Mouse (Mus musculus) adrenal gland, postnatal 10 days (tissue): ENCODE data around the gene Heatr1. TPM values are rescaled to one million over a fixed set of nuclear protein-coding genes. Genes with fewer than 3 reads are reported as not detected.
"Not testable (repeated sequence)": the region's sequence is repeated elsewhere in the genome, so short reads cannot be mapped to it uniquely, and the experiment has no call there.

Experiments
- DNase-seq: peaks from one replicate; pipeline ENCODE4 v3.0.0; 2021; ENCODE audit warnings: mixed read lengths
- total RNA-seq, 2 experiments: library from RNA; stranded (reverse); gene quantifications; 2 replicates each; pipeline ENCODE4 v1.2.3; 2021

Gene Heatr1
- total RNA-seq, 2 experiments from 2014 or later = 26.6 to 32.6 TPM

DNA sequence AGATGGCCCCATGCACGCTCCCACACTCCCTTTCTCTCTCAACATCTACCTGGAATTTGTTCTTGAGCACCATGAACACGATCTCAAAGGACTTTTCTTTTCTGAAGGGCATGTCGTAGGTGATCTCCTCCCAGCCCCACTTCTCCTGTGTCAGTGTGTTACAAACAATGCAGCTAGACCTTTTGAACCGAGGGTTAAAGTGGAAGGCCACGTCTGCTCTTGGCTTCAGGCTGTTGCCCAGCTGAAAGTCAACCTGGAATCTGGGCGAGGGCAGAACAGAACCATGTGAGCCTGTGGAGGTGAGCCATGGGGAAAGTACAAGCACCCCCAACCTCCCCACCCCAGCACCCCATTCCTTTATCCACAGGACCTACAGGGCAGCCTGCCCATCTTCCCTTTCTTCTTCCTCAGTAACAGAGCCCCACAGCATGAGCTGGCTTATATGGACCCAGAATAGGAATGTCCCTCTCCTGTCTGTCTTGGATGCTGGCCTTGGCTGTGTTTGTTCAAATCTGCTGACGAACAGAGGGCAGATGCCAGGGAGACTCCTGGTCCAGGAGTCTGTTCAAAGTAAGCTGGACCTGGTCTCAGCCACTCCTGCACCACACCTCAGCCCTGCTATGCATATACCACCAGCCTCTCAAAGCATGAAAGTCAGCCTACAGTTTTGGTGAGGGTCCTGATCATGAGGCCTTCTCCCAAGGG, 60.0 kb downstream of the Heatr1 start:
- no peak for DNase-seq

DNA sequence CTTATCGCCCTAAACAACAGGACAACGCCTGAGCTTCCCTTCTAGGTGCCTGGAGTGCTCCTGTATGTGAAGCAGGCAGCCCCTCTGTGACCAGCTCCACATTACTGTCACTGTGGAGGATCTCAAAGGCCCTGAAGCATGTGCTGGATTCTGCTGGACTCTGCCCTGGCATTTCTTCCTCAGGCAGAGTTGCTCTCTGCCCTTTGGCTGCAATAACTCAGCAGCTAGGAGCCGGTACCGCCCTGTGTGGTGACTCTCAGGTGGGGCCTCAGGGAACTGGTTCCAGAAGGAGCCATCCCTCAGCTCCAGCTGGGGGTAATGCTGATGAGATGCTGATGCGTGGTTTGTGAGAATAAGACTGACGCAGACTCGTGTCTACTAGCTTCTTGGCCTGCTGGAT, 61.9 kb downstream of the Heatr1 start:
- DNase-seq = no peak

DNA sequence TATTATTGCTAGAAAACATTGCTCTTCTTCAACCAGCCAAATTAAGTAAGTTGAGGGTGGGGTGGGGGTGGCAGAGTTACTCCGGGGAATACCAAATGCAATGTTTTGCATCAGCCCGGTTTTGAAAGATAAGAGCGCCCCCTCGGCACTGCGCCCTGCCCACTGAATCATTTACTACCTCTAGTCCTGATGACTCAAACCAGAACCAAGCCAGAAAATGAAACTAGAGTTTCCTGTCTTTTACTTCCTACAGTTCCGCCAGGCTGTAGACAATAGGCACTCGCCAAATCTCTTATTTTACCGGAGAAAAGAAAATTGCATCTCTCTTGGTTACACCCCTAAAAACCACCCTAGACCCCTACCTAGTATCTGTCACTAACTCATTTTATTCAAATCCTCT, 65.6 kb downstream of the Heatr1 start:
- DNase-seq = peak; percentile 70

DNA sequence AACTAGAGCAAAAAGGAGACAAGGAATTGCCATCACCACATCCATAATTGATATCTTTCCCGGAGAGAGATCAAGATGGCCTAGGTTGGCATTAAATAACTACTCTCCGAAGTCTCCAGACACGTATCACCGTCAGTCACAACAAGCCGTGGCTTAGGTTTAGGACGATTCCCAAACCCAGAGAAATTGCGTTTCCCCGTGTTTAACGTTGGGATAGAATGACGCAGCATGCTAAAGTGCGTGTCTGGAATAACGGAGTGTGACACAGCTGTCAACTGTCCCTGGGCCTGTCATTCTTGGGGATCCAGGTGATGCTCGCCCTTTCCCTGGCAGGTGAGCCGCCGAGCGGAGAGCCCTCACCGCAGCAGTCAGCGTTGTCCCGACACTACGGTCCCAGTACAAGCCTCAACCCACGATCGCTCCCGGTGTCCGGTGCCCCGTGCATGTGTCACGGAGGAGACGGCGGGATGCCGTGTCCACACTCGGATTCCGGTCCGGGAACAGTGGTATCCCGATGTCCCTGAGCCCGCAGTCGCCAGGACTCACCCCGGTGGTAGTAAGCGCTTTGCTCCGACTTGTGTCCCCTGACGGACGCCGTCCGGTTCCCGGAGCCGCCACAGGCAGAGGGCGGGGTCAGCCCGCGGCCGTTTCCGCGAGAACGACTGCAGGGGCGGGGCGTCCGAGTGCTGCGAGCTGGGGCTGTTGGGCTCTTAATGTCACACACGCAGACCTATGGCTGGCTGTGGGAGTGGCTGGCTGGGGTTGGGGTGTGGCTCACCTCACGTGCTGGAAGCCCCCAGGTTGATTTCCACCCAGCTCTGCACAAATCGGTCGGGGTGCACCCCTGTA, 66.3 kb downstream of the Heatr1 start:
- peak; percentile 98 for DNase-seq

DNA sequence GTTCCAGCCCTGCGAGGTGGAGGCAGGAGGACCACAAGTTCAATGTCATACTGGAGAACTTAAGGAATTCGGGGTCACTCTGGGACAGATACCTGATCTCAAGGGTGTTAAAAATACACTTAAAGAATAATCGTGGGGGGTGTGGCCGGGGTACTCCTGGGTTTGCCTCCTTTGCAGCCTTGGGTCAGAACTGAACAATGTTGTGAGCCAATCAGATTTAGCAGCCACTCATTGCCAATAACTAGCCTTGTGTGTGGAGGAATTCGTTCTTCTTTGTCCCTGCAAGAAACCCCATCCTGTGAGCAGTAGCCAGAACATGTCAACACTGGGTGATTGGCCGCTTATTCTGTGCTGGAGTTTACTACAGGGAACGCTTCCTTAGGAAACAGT, 66.9 kb downstream of the Heatr1 start:
- no peak for DNase-seq

DNA sequence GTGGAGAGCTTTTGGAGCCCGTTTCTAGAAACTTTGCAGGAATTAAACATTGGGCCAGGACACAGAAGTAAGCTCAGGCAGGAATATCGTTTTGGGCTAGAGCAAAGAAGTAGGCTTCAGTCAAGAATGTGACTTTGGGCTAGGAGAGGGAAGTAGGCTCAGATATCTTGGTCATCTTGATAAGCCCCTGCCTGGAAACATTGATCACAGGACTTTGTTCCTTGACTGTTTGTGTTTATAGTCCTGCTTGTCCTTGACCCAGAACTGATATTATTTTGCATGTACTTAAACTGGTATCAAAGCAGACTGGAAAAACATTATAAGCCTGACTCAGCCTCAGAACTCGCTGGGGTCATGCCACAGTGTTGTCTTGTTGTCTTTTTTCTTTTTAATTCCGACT, 67.8 kb downstream of the Heatr1 start:
- DNase-seq = no peak

DNA sequence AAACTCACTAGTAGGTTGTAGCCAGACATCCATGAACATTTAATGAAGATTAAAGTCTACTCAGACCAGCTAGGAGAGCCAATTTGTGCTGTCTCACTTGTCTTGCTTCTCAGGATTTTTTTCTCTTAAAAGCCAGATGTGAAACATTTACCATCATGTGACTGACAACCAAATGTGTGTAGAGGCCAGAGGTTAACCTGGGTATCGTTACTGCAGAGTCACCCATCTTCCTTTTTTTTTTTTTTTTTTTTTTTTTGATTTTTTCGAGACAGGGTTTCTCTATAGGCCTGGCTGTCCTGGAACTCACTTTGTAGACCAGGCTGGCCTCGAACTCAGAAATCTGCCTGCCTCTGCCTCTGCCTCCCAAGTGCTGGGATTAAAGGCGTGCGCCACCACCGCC, 69.3 kb downstream of the Heatr1 start:
- DNase-seq = not testable (repeated sequence)

DNA sequence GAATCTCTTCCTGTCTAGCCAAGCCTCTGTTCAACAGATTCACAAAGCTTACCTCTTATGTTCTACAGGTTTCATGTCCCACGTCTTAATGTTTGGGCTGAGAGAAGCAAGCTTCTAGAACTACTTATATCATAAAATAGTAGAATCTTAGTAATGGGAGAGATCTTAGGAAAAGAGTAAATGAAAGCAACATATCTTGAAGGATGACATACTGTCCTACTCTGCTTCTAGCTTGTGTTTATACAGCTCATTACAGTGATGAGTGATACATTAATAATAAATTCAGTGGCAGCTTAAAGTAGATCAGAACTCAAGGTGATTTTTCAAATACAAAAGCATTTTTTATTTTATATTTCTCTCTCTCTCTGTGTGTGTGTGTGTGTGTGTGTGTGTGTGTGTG, 70.0 kb downstream of the Heatr1 start, which contains the start of gene Lgals8:
Gene Lgals8, minus strand, starts transcription at position 101 of the 400 bp plus-strand sequence.
- no peak for DNase-seq

DNA sequence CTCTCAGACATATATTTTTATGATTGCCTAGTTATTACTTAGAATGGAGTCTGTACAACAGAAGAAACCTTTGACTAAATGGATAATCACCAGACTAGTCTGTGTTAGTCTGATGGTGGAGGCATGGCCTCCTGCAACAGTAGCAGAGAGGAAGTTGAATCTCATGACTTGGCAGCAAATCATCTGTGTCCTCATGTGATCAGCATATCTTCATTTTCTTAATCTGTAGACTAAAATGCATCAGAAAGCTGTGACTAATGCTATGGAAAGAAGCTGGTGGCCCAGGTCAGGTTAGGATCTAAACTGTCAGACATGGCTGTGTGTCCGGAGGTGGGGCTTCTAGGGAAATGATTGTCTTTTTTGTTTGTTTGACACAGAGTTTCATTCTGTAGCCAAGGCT, 73.7 kb downstream of the Heatr1 start:
- DNase-seq = no peak

DNA sequence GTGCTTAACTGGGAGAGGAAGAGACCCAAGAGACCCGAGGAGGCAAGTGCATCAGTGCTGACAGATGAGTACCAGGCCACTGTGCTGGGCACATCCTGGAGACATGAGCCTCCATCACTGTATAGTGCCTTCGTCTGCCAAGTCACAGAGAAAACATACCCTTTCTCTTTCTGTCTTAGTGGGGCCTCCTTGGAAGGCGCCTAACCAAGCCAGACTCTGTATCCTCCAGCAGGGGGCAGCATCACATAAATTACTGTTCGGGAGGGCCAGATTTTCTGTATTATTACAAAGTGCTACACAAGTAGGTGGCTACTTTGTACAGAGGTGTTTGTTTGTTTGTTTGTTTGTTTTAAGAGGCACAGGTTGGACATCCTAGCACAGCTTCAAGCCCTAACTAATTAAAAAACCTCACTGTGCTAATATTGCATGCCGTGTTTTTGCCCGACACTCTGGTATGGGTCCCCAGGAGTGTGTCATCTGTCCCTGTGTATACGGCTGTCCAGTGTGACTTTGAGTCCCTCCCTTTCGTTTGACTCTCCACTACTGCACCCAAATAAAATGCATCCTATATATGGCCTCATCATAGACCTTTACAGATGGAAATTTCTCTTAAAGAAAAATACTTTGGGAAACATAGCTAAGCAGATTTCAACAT, 79.0 kb downstream of the Heatr1 start:
- peak; percentile 85 for DNase-seq

DNA sequence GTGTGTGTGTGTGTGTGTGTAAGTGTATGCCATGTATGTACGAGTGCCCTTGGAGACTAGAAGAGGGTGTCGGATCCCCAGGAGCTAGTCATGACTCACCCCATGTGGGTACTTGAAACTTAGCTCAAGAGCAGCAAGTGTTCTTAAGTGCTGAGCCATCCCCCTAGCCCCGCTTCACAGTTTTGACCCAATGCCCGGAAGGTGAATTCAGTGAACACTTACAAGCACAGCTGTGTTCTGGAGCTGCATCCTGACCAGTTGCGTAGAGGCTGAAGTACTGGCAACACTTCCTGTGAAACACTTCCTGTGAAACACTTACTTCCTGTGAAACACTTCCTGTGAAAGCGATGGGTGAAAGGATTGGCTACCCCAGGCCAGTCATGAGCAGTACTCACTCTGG, 80.4 kb downstream of the Heatr1 start:
- no peak for DNase-seq

DNA sequence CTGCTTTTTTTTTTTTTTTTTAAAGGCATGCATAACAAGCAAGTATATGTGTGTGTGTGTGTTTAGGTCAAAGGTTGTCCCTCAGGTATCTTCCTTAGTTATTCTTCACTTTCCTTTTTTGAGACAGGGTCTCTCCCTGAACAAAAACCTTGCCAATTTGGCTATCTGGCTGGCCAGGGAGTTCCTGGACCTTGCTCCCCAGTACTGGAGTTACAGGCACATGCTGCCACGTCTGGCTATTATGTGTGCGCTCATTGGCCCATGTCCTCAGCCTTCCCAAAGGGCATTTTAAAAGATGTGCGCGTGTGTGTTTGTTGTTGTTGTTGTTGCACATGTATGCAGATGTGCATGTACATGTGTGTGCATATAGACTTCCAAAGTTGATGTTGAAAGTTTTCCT, 82.1 kb downstream of the Heatr1 start:
- no peak for DNase-seq

DNA sequence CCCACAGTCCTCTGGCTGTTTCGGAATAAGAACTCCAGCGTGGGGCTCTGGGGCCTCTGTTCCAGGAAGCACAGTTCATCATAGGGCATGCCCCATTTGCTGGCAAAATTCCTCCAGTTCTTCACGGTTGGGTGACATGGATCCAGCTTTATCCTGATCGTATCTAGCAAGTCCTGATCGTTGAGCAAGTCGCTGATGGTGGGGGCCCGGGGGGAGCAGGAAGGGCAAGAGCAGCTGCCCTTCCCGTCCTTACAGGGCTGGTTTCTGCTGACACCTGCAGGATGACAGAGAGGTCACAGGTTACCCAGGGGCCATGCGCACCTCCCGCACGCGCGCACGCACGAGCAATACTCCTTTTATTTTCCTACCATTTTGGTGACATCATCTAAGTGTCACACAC, 83.5 kb downstream of the Heatr1 start:
- DNase-seq = no peak

DNA sequence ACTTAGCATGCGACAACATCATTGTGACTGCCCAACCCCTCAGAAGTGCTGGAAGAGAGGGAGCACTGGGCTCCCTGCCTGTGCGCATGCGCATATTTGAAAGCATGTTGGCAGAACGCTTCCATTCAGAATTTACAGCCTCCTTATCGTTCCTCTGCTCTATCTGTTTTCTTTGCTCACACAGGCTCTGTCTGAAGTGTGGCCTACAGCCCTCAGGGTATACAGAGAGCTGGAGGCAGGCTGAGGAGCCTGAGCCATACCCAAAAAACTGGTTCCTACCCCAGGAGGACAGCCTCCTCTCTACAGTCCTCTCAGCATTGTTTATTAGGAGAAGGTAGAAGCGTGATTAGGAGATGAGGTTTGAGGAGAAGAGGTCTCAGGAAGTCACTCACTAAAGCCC, 85.0 kb downstream of the Heatr1 start:
- no peak for DNase-seq

DNA sequence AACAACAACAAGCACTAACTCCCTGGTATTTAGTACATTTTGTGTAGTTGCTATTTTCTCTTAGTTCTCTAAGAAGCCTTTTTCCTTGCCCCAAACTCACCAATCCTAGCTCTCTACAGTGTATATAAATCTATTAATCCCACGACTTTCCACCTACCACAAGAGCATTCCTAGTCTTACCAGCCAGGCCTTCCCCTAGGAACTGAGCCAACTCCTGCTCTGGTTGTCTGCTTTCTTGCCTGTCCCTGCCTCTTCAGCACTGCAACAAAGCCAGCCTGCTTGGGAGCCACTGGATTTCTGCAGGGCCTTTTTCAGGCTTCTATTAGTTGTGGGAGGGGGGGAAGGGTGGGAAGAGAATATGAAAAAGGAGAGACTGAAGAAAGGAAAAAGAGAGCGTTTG, 90.4 kb downstream of the Heatr1 start:
- no peak for DNase-seq

DNA sequence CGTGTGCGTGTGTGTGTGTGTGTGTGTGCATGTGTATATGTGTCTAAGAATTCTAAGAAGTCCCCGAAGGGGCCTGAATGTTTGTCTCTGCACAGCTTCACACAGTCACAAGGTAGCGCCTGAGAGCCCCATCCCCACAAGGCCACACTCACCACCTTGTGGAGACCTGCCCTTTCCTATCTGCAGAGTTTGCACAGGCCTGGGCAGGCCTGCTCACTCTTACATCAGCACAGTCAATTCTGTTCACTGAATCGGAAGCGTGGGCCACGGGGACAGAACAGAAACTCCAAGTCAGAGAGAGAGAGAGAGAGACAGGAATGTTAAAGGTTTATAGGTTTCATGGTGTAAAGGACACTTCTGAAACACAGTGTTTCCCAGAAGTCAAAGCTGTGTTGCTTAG, 90.8 kb downstream of the Heatr1 start:
- DNase-seq = no peak

Other genes with a start within 250 kb of the Heatr1 start
- gene Mtr, start 136.9 kb upstream of the Heatr1 start, total RNA-seq = 10 to 100 TPM; 16.4 to 23.7 TPM
- gene Actn2, start 54.3 kb upstream of the Heatr1 start, total RNA-seq = 100 to 1,000 TPM in 1 of 2 experiments, 10 to 100 TPM in 1; 43.7 to 240 TPM
- 10 to 100 TPM; 60.6 to 65.3 TPM for gene Lgals8, start 69.9 kb downstream of the Heatr1 start, total RNA-seq
- under 1 TPM; 0.21 to 0.36 TPM for gene Edaradd, start 125.4 kb downstream of the Heatr1 start, total RNA-seq
- gene Ero1lb, start 170.8 kb downstream of the Heatr1 start, total RNA-seq = 10 to 100 TPM in 1 of 2 experiments, 1 to 10 TPM in 1; 9.3 to 11.9 TPM